Mouse (Mus musculus) liver, adult 2 months (tissue): ENCODE data around the gene 9130213A22Rik. TPM values are rescaled to one million over a fixed set of nuclear protein-coding genes. Genes with fewer than 3 reads are reported as not detected.

Experiments used
- DNase-seq: peaks from one replicate; pipeline ENCODE4 v3.0.0-alpha.2; 2011; ENCODE audit warnings: low read depth, low spot score; ENCODE audit errors: extremely low read depth
- H3K27ac ChIP-seq: fragments of 200-500 bp; replicated peaks from 2 replicates; pipeline ENCODE4 v1.5.1; 2012; ENCODE audit warnings: low read depth, mild to moderate bottlenecking, control low read depth, inconsistent platforms, low read length; ENCODE audit not compliant: insufficient read depth
- H3K27me3 ChIP-seq: fragments of 200-500 bp; 2 replicates; pipeline ENCODE4 v1.6.1; 2012; ENCODE audit warnings: mild to moderate bottlenecking, moderate library complexity, low read length, inconsistent platforms; ENCODE audit not compliant: control insufficient read depth, insufficient read depth
- H3K36me3 ChIP-seq: fragments of 200-500 bp; 2 replicates; pipeline ENCODE4 v1.6.1; 2012; ENCODE audit warnings: low read length, inconsistent platforms; ENCODE audit not compliant: control insufficient read depth, insufficient read depth
- H3K4me1 ChIP-seq: fragments of 200-500 bp; 2 replicates; pipeline ENCODE4 v1.6.1; 2011; ENCODE audit warnings: low read length; ENCODE audit not compliant: control insufficient read depth, insufficient read depth
- H3K4me3 ChIP-seq: fragments of 200-500 bp; 2 replicates; pipeline ENCODE4 v1.5.1; 2011; ENCODE audit warnings: low read depth, mild to moderate bottlenecking, control low read depth, low read length, moderate library complexity; ENCODE audit not compliant: insufficient read depth
- H3K79me2 ChIP-seq: fragments of 200-500 bp; 2 replicates; pipeline ENCODE4 v1.6.1; 2012; ENCODE audit warnings: inconsistent platforms, mild to moderate bottlenecking, low read length, moderate library complexity; ENCODE audit not compliant: control insufficient read depth, insufficient read depth
- H3K9ac ChIP-seq: fragments of 200-500 bp; 2 replicates; pipeline ENCODE4 v1.6.1; 2012; ENCODE audit warnings: low read depth, mild to moderate bottlenecking, control low read depth, inconsistent platforms, low read length
- CTCF ChIP-seq: fragments of 200-500 bp; IDR thresholded peaks from 2 replicates; pipeline ENCODE4 v1.5.1; 2011; ENCODE audit warnings: low read depth, low read length, control low read depth
- POLR2A ChIP-seq: fragments of 200-500 bp; IDR thresholded peaks from 2 replicates; pipeline ENCODE4 v1.6.1; 2011; ENCODE audit warnings: low read length, control low read depth; ENCODE audit not compliant: insufficient read depth; ENCODE audit errors: extremely low read depth
- WGBS: fragments of 180-500 bp; shearing (Covaris S2); methylation state at CpG from one replicate; pipeline ENCODE4 v1.1.7; 2018; 5-methylcytosine and 5-hydroxymethylcytosine counted together
- polyA plus RNA-seq: library from polyadenylated mRNA; depleted of rRNA; stranded (reverse); fragments of >200 nt; gene quantifications from 2 replicates; pipeline ENCODE4 v1.2.3, GENCODE M21; 2012
- total RNA-seq: library from RNA; depleted of rRNA; stranded (reverse); fragments of >200 nt; gene quantifications from 2 replicates; pipeline ENCODE4 v1.2.3, GENCODE M21; 2014

9130213A22Rik gene
- total and polyA plus RNA-seq, 2 experiments: 0.05 TPM; not detected in 1

- 40% methylated on average over 15 of the region's 15 CpGs for WGBS
- Histone ChIP-seq H3K9ac (no peak overlapping the region), H3K27ac (peak overlapping the region; percentile 32; the same call in 1 of the 2 replicates), H3K4me1 (no peaks in the 10 kb centered on the region), H3K79me2 (no peaks in the 10 kb centered on the region), H3K27me3 (no peaks in the 10 kb centered on the region), H3K36me3 (no peaks in the 10 kb centered on the region), H3K4me3 (no peak overlapping the region)
- DNase-seq: peak; percentile 78
- TF ChIP-seq POLR2A: no peak
- TF ChIP-seq CTCF: no peak
Observed at GRCm38 (mm10) chr11:69080102-69080854, 42.1 kb downstream of the 9130213A22Rik start.

GRCm38 (mm10) chr11:69078805-69079438, 43.5 kb downstream of the 9130213A22Rik start:
- no peaks in the 10 kb centered on the region for H3K79me2 ChIP-seq
- TF ChIP-seq CTCF (no peak), POLR2A (no peak)
- no peak overlapping the region for H3K27ac ChIP-seq
- H3K4me1 ChIP-seq: no peaks in the 10 kb centered on the region
- H3K36me3 ChIP-seq: no peaks in the 10 kb centered on the region
- DNase-seq: peak; percentile 43
- WGBS: 77% methylated on average over 5 of the region's 5 CpGs
- H3K27me3 ChIP-seq: no peaks in the 10 kb centered on the region
- no peak overlapping the region for H3K4me3 ChIP-seq
- no peak overlapping the region for H3K9ac ChIP-seq

GRCm38 (mm10) chr11:69078041-69078440, 44.3 kb downstream of the 9130213A22Rik start:
- H3K36me3 ChIP-seq: no peaks in the 10 kb centered on the region
- DNase-seq: no peak
- H3K79me2 ChIP-seq: no peaks in the 10 kb centered on the region
- H3K4me1 ChIP-seq: no peaks in the 10 kb centered on the region
- TF ChIP-seq POLR2A (no peak), CTCF (no peak)
- H3K9ac ChIP-seq: no peak overlapping the region
- no peak overlapping the region for H3K4me3 ChIP-seq
- no peak overlapping the region for H3K27ac ChIP-seq
- 92% methylated on average over 6 of the region's 6 CpGs for WGBS
- H3K27me3 ChIP-seq: no peaks in the 10 kb centered on the region

GRCm38 (mm10) chr11:69077316-69077715, 45.1 kb downstream of the 9130213A22Rik start:
- H3K9ac ChIP-seq: no peak overlapping the region
- DNase-seq: no peak
- 88% methylated on average over 9 of the region's 9 CpGs for WGBS
- no peaks in the 10 kb centered on the region for H3K4me1 ChIP-seq
- no peak overlapping the region for H3K27ac ChIP-seq
- H3K79me2 ChIP-seq: no peaks in the 10 kb centered on the region
- H3K4me3 ChIP-seq: no peak overlapping the region
- no peaks in the 10 kb centered on the region for H3K27me3 ChIP-seq
- no peaks in the 10 kb centered on the region for H3K36me3 ChIP-seq
- TF ChIP-seq CTCF: no peak
- TF ChIP-seq POLR2A: no peak

- Histone ChIP-seq H3K79me2 (no peaks in the 10 kb centered on the region), H3K27me3 (no peaks in the 10 kb centered on the region), H3K36me3 (no peaks in the 10 kb centered on the region), H3K4me3 (no peak overlapping the region), H3K9ac (no peak overlapping the region), H3K4me1 (no peaks in the 10 kb centered on the region), H3K27ac (no peak overlapping the region)
- TF ChIP-seq POLR2A: no peak
- no peak for TF ChIP-seq CTCF
- no peak for DNase-seq
- WGBS: 84% methylated on average over 5 of the region's 5 CpGs
Observed at GRCm38 (mm10) chr11:69076572-69076971, 45.8 kb downstream of the 9130213A22Rik start.
